Mouse (Mus musculus): ENCODE data around the gene Chp2.

- peak; percentile 84 for TF ChIP-seq CTCF (IDR thresholded peaks at IDR 0.05; ENCODE audit: insufficient read depth, low read length)
- TF ChIP-seq POLR2A (IDR thresholded peaks at IDR 0.05; ENCODE audit: borderline replicate concordance, extremely low read depth, low read depth, low read length), result no peak
These were observed 29.8 kb upstream of the Chp2 start for GRCm38 (mm10) chr7:122189484-122189883.
